ENCODE assay signal across 8 mouse cellular contexts in genomic region chr16:92464390-92464972, GRCm38 (mm10). TPM values are rescaled to one million over a fixed set of nuclear protein-coding genes. Genes with fewer than 3 reads are reported as not detected.
DNase-seq lines count a peak whose midpoint lies in the region; ATAC-seq and TF ChIP-seq lines count a peak whose summit lies in the region.

No protein-coding gene starts in this region.

- peaks cover 15% of the 10 kb centered on the region; the same call in 1 of the 2 replicates for H3K4me1 ChIP-seq in kidney, postnatal 0 days (replicated peaks; ENCODE audit: insufficient read depth, low read length)
- peaks cover 23% of the 10 kb centered on the region for H3K4me1 ChIP-seq in heart, embryonic 15.5 days (replicated peaks)
- H3K4me1 ChIP-seq in liver, embryonic 15.5 days (replicated peaks): peaks cover 26% of the 10 kb centered on the region
- H3K4me1 ChIP-seq in small intestine, adult 2 months (ENCODE audit: control insufficient read depth, insufficient read depth, insufficient read length, low read length): no peaks in the 10 kb centered on the region; the same call in 1 of the 2 replicates

- no peaks in the 10 kb centered on the region for H3K27me3 ChIP-seq in kidney, postnatal 0 days (ENCODE audit: insufficient read depth, low read length)
- no peaks in the 10 kb centered on the region for H3K27me3 ChIP-seq in heart, embryonic 15.5 days
- H3K27me3 ChIP-seq in liver, embryonic 15.5 days: no peaks in the 10 kb centered on the region
- no peaks in the 10 kb centered on the region for H3K27me3 ChIP-seq in small intestine, adult 2 months (ENCODE audit: control insufficient read depth, insufficient read depth, low read length)

- TF ChIP-seq POLR2A in small intestine, adult 2 months (IDR thresholded peaks at IDR 0.05; ENCODE audit: low read depth, low read length): no peak

- no peak overlapping the region for H3K27ac ChIP-seq in kidney, postnatal 0 days
- peak overlapping the region; percentile 83 for H3K27ac ChIP-seq in heart, embryonic 15.5 days
- peak overlapping the region; percentile 67 for H3K27ac ChIP-seq in liver, embryonic 15.5 days (replicated peaks)
- peak overlapping the region; percentile 14; the same call in 1 of the 2 replicates for H3K27ac ChIP-seq in small intestine, adult 2 months (ENCODE audit: insufficient read depth, low read depth, low read length)

- TF ChIP-seq CTCF in kidney, postnatal 0 days (IDR thresholded peaks at IDR 0.05; ENCODE audit: low read depth): no peak
- TF ChIP-seq CTCF in small intestine, adult 2 months (IDR thresholded peaks at IDR 0.05; ENCODE audit: extremely low read depth, insufficient read length, insufficient replicate concordance, low read depth, low read length): no peak

- no peak for ATAC-seq in kidney, postnatal 0 days (replicated peaks; ENCODE audit: low FRiP score, low read depth)
- no peak for ATAC-seq in heart, embryonic 15.5 days (replicated peaks; ENCODE audit: insufficient number of reproducible peaks, insufficient read depth, low FRiP score, low read depth)
- peak; percentile 23 for ATAC-seq in liver, embryonic 15.5 days (ENCODE audit: insufficient read depth)

- intact Hi-C loops in left cerebral cortex, postnatal 14 days (cut with DNase I): no loop called here
- intact Hi-C loops in left cerebral cortex, postnatal 4 days (cut with DNase I): loop anchor here (5.0 kb wide), 1 partner anchor 127 kb away; no protein-coding TSS in a partner anchor

- peak overlapping the region; percentile 84; the same call in 1 of the 2 replicates for H3K4me3 ChIP-seq in kidney, postnatal 0 days (replicated peaks; ENCODE audit: low read depth, low read length)
- peak overlapping the region; percentile 91 for H3K4me3 ChIP-seq in heart, embryonic 15.5 days
- peak overlapping the region; percentile 90 for H3K4me3 ChIP-seq in liver, embryonic 15.5 days (replicated peaks)
- peak overlapping the region; percentile 18 for H3K4me3 ChIP-seq in small intestine, adult 2 months (ENCODE audit: low read depth, low read length)

- WGBS in kidney, postnatal 0 days: 42% methylated on average over 14 of the region's 14 CpGs
- 14% methylated on average over 14 of the region's 14 CpGs for WGBS in heart, embryonic 15.5 days
- 26% methylated on average over 14 of the region's 14 CpGs for WGBS in liver, embryonic 15.5 days (ENCODE audit: insufficient replicate concordance)
- WGBS in small intestine, adult 2 months: 15% methylated on average over 14 of the region's 14 CpGs

- H3K9ac ChIP-seq in kidney, postnatal 0 days (ENCODE audit: low read depth, low read length): 0 out of 2 replicates have a peak overlapping the region, but pooled peaks have one; percentile 90
- peak overlapping the region; percentile 92 for H3K9ac ChIP-seq in heart, embryonic 15.5 days
- H3K9ac ChIP-seq in liver, embryonic 15.5 days: 0 out of 2 replicates have a peak overlapping the region, but pooled peaks have one; percentile 37

- peak overlapping the region; percentile 94 for H3K4me2 ChIP-seq in kidney, postnatal 0 days (ENCODE audit: low read length)
- peak overlapping the region; percentile 82 for H3K4me2 ChIP-seq in heart, embryonic 15.5 days
- H3K4me2 ChIP-seq in liver, embryonic 15.5 days: peak overlapping the region; percentile 98

- no peaks in the 10 kb centered on the region for H3K36me3 ChIP-seq in kidney, postnatal 0 days (ENCODE audit: insufficient read depth, low read length)
- no peaks in the 10 kb centered on the region for H3K36me3 ChIP-seq in heart, embryonic 15.5 days
- H3K36me3 ChIP-seq in liver, embryonic 15.5 days (replicated peaks): no peaks in the 10 kb centered on the region
- no peaks in the 10 kb centered on the region for H3K36me3 ChIP-seq in small intestine, adult 2 months (ENCODE audit: control insufficient read depth, insufficient read depth, low read length)

- no peaks in the 10 kb centered on the region for H3K9me3 ChIP-seq in kidney, postnatal 0 days (replicated peaks; ENCODE audit: low read length)
- H3K9me3 ChIP-seq in heart, embryonic 15.5 days (replicated peaks): no peaks in the 10 kb centered on the region
- no peaks in the 10 kb centered on the region for H3K9me3 ChIP-seq in liver, embryonic 15.5 days (replicated peaks)

- no peak for DNase-seq in kidney, postnatal 0 days (ENCODE audit: low spot score)
- no peak for DNase-seq in kidney, postnatal 36 days
- no peak for DNase-seq in spleen, adult 18-20 months
- DNase-seq in left cerebral cortex, postnatal 14 days (ENCODE audit: low spot score in 2 of 2): no peak
- no peak for DNase-seq in left cerebral cortex, postnatal 4 days

RNA-seq across cellular contexts. Expression of gene Rcan1, which starts 6.2 kb away (rescaled TPM):
- 37.9 and 38.8 TPM in 2 replicates for polyA plus RNA-seq in kidney, postnatal 0 days (2015; fragmentation: Nextera tagmentation; extraction: Ambion mirVana)
- 85.3 and 94.4 TPM in 2 replicates for polyA plus RNA-seq in heart, embryonic 15.5 days (2015; fragmentation: Nextera tagmentation; extraction: Ambion mirVana)
- polyA plus RNA-seq in liver, embryonic 15.5 days (2015; fragmentation: Nextera tagmentation; extraction: Ambion mirVana): 9.1 and 9.3 TPM in 2 replicates
- 7.3 and 9.7 TPM in 2 replicates for polyA plus RNA-seq in small intestine, adult 2 months (2012; rRNA removed)
- total RNA-seq in left cerebral cortex, postnatal 14 days (2021): 10 to 100 TPM; 49.8 to 55.8 TPM
- 10 to 100 TPM; 48.3 to 50.1 TPM for total RNA-seq in left cerebral cortex, postnatal 4 days (2021)

RNA-seq across cellular contexts. Expression of gene Clic6, which starts 21.1 kb away (rescaled TPM):
- polyA plus RNA-seq in kidney, postnatal 0 days (2015; fragmentation: Nextera tagmentation; extraction: Ambion mirVana): 7.1 and 7.8 TPM in 2 replicates
- 1.8 and 2.9 TPM in 2 replicates for polyA plus RNA-seq in heart, embryonic 15.5 days (2015; fragmentation: Nextera tagmentation; extraction: Ambion mirVana)
- 0.40 and 0.54 TPM in 2 replicates for polyA plus RNA-seq in liver, embryonic 15.5 days (2015; fragmentation: Nextera tagmentation; extraction: Ambion mirVana)
- 1.4 and 2.1 TPM in 2 replicates for polyA plus RNA-seq in small intestine, adult 2 months (2012; rRNA removed)
- total RNA-seq in left cerebral cortex, postnatal 14 days (2021): 1 to 10 TPM; 1.9 to 2.2 TPM
- 1 to 10 TPM in 1 of 2 experiments, under 1 TPM in 1; 0.44 to 1.1 TPM for total RNA-seq in left cerebral cortex, postnatal 4 days (2021)

Comparison
In these comparisons a context has a peak if more than half of its experiments do, and no peak if none do; other contexts are left out.
1. H3K4me3 ChIP-seq: peak in every context shown above with its lines; median percentile 91 in heart, embryonic 15.5 days; 90 in liver, embryonic 15.5 days; 84 in kidney, postnatal 0 days; 18 in small intestine, adult 2 months.
2. H3K9ac ChIP-seq: peak in every context shown above with its lines; median percentile 92 in heart, embryonic 15.5 days; 90 in kidney, postnatal 0 days; 37 in liver, embryonic 15.5 days.